Mouse (Mus musculus) layer of hippocampus, adult 9-11 months (tissue): ENCODE data around the gene Zc3h7b.
"Not testable (repeated sequence)": the region's sequence is repeated elsewhere in the genome, so short reads cannot be mapped to it uniquely, and the experiment has no call there.

ENCODE experiments used
- DNase-seq: peaks from one replicate; pipeline ENCODE4 v3.0.0; 2022

Zc3h7b gene

DNA sequence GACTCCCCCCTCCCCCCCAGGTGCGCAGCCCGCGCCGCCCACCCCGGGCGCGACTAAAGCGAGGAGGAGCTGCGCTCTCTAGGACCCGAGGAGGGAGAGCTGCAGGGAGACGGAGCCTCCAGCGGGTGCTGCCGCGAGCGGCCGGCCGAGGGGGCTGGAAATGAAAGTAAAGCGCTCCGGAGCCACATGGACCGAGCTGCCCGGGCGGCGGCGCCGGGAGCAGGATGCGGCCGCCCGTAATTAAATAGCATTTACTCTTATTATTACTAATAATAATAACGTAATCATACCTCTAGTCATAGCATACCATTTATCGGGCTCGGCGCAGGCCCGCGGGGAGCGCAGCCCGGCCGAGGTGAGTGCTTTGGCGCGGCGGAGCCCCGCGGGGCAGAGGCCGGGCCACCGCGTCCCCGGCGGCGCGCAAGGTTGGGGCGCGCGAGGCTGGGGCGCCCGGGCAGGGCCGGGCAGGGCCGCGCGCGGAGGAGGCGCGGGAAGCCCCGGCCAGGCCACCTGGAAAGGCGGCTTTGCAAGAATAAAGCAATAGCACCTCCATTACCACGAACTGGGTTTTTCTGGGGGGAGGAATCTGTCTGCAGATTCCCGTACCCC is at the start of gene Zc3h7b, which contains the start of gene Rangap1:
Gene Zc3h7b, plus strand, starts transcription at position 66 of the 609 bp plus-strand sequence.
Gene Rangap1, minus strand, starts transcription at position 539 of the 609 bp plus-strand sequence.
- peak; percentile 60 for DNase-seq

DNA sequence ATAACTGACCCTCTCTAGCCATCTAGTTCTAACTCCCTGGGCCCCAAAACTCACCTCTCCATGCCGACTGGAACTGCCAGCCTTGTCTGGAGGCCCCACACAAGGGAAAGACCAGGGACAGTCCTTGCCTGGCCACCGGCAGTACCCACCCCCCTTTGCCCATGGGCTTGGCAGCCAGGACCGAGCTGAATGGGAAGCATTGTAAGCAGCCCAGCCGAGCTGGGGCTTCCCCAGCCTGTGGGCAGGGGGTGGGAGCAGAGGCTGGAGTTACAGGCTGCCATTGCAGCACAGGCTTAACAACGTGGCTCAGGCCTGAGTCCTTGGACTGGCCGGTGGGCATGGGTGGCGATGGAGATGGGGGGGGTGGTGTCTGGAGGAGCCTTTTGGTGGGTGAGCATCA is 47.7 kb upstream of the Zc3h7b start, which contains the start of gene Chadl:
Gene Chadl, minus strand, starts transcription at position 113 of the 400 bp plus-strand sequence.
- peak; percentile 68 for DNase-seq

DNA sequence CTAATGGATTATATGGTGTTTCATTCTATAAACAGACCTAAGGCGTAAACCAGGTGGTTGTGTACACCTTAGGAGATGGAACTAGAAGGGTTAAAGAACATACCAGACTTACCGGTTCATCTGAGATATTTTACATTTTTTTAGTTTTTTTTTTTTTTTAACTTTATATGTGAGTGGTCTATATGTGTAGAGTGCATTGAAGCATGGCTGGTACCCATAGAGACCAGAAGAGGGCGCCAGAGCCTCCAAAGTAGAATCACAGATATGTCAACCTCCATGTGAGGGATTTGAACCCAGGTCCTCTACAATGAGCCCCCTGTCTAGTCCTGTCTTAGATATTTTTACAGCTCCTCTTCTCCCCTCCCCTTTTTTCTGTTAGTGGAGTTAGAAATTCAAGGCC is 47.0 kb upstream of the Zc3h7b start:
- DNase-seq, result no peak

DNA sequence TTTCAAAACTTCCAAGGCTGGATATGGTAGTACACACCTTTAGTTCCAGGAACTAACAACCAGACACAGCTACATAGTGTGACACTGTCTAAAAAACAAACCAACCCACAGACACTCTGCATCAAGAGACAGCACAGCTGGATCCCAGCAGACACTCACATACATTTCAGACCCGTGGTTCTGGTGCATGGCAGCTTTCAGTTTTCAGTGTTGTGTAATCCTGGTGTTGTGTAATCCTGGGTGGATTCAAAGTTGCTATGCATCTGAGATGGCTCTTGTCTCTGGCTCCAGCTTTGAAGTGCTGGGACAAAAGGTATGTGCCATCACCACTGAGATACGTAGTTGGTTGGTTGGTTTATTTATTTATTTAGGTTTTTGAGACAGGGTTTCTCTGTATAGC is 46.3 kb upstream of the Zc3h7b start:
- no peak for DNase-seq

DNA sequence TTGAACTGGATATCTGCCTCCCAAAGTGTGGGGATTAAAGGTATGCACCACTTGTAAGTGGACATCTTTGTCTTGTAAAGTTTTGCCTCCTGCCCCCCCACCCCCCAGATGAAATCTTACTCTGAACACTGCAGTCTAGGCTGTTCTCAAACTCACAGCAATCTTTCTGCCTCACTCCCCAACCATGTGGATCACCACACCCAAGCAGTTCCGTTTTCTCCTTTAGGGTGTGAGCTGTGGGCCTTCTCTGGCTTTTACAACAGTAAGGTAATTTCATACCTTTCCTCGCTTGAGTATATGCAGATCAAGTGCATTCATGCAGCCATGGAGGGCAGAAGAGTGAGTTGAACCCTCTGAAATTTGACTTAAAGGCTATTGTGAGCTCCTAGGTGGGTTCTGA is 44.7 kb upstream of the Zc3h7b start:
- no peak for DNase-seq

DNA sequence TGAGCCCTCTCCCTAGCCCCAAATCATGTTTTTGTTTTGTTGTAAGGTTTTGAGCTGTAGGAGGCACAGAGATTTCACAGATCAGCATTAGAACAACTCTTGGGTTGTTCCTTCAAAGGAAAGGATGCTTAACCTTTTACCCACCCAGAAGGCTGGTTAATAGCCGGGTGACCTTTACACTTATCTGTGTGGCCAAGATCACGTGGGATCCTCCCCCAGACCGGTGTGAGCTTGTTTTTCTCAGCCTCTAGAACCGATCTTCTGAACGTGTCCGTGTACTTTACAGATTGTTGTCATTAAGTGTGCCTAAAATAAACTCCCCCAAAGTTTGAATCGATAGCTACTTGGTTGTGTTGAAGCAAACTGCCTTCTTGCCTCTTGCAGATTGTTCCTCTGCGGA is 44.3 kb upstream of the Zc3h7b start:
- no peak for DNase-seq

DNA sequence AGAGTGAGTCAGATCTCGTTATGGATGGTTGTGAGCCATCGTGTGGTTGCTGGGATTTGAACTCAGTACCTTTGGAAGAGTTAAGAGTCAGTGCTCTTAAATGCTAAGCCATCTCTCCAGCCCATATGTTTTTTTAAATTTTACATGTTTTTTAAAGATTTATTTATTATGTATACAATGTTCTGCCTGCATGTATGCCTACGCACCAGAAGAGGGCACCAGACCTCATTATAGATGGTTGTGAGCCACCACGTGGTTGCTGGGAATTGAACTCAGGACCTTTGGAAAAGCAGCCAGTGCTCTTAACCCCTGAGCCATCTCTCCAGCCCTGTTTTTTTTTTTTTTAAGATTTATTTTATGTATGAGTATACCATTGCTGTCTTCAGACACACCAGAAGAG is 43.5 kb upstream of the Zc3h7b start:
- DNase-seq, result not testable (repeated sequence)

DNA sequence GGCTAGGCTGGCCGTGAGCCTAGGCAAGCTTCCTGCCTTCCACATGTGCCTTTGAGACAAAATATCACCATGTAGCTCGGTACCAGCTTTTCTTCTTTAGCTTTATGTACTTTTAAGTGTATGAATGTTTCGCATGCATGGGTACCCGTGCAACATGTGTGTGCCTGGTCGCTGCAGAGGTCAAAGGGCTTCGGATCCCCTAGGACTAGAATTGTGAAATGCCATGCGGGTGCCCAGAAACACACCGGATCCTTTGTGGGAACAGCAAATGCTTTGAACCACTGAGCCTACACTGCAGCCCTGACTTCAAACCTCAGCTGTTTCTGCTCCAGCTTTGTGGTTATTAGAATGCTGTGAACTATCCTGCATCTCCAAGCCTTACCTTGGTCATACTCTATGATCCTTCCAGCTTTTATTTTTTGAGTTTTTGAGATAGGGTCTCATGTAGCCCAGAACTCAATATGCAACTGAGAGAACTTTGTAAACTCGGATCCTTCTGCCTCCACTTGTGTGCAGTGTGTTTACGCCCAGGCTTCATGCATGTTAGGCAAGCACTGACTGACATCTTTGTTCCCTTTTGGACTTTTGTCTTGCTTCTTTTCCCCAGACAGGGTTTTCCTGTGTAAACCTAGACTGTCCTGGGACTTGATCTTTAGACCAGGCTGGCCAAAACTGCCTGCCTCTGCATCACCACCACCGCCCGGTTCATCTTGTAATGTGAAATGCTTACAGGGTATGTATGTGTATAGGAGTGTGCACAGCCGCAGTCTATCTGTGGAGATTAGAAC is 42.4 kb upstream of the Zc3h7b start:
- DNase-seq, result no peak

DNA sequence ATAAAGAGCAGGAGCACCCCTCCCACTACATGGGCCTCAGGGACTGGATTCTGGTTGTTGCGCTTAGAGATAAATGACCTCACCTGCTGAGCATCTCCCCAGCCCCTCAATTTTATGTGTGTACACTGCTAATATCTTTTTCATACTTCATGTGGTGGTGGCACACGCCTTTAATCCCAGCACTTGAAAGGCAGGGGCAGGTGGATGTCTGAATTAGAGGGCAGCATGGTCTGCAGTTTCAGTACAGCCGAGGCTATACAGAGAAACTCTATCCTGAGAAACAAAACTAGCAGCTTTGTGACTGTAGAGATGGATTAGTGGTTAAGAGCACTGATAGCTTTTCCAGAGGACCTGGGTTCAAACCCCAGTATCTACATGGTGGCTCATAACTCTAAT is 41.8 kb upstream of the Zc3h7b start:
- no peak for DNase-seq

DNA sequence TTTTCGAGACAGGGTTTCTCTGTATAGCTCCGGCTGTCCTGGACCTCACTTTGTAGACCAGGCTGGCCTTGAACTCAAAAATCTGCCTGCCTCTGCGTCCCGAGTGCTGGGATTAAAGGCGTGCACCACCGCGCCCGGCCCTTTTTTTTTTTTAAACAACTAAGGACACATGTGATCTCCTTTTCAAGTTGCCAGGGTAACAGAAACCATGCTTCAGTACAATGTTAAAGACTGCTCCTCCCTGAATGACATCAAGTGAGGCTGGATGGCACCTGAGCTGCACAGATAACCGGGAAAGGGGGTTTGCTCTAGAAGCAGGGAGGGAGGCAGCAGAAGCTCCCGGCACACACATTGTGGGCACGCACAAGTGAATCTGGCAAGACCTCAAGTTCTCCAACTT is 35.9 kb upstream of the Zc3h7b start:
- DNase-seq, result no peak

DNA sequence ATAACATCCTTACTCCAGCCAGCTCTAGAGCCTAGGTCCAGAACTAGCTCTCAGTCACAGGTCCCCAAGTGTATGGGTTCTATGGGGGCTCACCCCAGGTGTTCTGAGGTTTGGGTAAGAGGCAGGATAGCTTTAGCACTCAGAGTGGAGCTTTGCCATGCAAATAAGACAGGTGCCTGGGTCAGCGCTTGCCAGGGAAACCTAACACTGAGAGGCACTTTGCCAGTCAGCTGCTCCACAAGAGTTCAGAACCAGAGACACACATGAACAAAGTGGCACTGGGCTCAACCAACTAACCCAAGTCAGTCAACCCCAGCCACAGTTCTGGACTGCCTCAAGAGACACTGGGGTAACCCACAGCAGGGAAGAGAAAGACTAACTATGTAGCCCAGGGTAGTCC is 35.2 kb upstream of the Zc3h7b start:
- no peak for DNase-seq

DNA sequence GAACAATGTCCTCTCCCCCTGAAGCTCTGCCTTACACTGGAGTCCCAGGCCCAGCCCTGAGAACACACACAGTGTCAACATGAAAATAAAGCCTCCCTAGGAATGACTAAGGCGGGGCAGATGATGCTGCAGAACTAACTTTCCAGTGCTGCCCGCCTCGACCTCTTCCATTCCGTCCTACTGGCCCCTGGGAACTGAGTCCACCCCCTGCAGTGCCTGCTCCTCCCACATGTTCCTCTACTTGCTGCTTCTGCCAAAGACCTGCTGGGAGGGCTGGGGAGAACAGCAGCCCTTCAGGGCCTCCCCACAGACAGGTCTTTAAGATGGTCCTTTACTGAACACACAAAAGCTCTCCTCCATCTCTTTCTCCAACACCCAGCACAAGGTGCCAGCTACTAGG is 34.1 kb upstream of the Zc3h7b start:
- DNase-seq, result no peak

DNA sequence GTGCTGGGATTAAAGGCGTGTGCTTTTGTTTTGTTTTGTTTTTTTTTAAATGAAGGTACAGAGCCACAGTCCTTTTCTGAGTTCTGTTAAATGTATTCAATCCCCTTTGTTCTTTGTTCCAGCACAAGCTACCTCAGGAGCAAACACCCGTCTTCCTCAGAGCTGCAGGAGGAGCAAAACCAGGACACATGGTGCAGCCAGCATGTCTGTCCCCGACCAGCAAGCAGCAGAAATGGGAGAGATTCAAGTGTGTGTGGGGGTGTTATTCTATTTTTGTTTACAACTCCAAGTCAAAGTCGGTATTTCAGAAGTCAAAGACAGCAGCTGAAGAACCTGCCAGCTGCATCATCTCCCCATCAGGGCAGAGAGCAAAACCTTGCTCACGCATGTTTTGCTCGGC is 31.1 kb upstream of the Zc3h7b start:
- no peak for DNase-seq

DNA sequence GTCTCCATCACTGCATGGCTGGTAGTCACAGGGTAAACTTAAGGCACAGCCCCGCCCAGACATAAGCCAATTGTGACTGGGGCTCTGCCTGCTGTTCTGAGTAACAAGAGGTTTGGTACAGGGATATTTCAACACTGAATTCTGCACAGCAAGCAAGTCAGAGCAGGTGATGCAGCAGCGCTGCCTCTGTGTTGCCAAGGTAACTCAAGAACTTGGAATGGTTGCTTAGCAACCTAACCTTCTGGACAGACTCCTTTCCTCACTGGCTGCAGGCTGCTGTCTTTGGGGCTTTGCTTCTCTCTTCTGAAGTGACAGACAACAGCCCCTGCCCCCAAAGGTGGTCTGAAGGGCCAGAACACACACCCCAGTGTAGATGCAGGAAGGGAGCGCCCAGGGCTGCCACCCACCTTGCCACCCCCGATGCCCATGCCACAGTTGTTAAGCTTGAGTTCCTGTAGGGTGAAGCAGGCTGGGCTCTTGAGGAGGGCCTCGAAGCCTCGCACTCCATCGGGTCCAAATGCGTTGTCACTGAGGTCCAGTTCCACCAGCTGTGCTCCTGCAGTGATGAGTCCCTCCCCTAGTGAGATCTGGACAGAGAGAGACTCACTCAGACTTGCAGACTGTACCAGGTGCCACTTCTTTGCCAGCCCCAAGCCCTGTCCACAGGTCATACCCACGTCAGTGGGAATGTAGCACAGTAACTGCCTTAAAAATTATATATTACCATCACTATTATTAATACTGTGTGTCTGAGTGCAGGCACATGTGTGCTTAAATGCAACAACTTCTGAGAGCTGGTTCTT is 26.3 kb upstream of the Zc3h7b start:
- DNase-seq, result peak; percentile 61

DNA sequence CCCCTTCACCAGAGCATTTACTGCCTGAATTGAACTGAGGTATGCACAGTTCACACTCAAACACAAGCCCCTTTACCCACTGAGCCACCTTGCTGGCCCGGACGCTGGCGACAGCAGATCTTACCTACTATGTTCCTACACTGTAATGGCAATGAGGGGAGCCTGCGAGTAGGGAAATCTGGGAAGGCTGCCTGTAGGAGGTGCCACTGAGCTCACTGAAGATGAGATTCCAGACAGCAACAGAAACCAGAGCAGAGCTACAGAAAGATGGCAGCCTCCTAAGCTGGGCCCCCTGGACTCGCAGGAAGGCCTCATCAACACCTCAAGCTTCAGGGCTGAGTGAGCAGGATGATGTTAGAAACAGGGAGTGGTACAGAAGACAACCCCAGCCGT is 25.7 kb upstream of the Zc3h7b start:
- DNase-seq, result no peak

DNA sequence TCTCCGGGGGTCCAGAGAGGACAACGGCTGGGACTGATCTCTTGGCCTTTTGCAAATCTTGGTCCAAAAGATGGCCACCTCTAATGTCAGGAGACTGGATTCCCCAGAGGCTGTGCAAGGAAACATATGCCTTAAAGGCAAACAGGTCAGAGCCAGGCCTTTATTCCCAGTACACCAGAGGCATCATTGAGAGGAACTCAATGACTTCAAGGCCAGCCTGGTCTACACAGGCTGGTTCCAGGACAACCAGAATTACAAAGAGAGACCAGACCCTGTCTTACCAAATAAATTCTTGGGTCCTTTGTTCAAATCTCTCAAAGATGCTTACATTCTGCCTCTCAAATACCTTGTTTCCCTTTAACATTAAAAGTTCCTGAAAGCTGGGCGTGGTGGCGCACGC is 22.5 kb upstream of the Zc3h7b start:
- DNase-seq, result no peak

DNA sequence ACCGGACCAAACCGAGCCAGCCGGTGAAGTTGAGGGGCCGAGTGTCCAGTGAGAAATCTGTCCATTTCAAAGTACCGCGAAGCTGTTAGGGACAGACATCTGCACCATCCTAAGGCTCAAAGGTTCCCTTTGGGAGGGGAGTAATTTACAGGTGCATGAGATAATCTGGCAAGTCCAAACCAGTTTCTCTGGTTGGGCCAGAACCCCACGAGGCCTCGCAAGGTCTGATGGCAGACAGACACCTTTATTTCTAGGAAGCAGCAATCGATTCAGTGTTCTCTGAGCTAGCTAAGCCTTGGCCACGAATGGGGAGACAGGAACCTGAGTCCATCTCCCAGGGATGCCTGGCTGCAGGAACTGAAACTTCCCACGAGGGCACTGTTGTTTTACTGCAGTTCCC is 21.2 kb upstream of the Zc3h7b start:
- DNase-seq, result no peak

DNA sequence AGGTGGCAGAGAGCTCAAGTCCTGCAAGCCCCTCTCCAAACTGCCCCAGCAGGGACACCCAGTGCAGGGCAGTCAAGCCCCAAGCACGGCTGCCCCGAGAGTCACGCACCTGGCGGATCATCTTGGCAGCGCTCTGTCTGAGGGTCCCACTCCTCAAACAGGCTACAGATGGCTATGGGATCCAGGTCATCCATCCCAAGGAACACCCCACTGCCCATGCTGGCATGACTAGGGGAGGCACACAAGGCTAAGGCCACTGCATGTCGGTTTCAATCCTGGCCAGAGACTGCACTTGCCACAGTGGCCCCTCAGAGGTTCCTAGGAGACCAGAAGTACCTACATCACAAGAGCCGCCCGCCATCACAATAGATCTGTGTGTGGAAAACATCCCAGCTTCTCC is 18.9 kb upstream of the Zc3h7b start:
- no peak for DNase-seq

DNA sequence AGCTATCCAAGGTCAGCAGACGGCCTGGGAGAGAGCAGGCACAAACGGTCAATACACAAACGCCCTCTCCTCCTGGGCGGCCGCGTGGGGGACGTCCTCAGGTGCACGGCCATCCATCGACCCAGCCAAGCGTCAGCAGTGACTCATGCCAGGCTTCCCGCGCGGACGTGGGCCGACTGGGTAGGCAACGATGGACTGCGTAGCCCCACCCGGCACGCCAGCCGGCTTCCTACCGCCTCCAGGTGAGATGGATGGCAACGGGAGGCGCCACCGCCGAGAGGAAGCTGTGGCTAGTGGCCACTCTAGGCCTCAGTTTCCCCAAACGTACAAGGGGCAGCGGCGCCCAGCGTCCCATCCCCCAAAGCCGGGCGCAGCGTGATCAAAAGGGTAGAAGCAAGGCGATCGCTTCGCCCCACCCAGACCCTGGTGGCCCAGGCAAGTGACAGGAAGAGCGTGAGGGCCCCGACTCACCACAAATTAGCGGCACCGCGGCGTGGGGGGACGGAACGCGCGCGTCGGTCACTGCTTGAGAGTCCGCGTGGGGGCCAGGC is 15.5 kb upstream of the Zc3h7b start:
- peak; percentile 48 for DNase-seq

DNA sequence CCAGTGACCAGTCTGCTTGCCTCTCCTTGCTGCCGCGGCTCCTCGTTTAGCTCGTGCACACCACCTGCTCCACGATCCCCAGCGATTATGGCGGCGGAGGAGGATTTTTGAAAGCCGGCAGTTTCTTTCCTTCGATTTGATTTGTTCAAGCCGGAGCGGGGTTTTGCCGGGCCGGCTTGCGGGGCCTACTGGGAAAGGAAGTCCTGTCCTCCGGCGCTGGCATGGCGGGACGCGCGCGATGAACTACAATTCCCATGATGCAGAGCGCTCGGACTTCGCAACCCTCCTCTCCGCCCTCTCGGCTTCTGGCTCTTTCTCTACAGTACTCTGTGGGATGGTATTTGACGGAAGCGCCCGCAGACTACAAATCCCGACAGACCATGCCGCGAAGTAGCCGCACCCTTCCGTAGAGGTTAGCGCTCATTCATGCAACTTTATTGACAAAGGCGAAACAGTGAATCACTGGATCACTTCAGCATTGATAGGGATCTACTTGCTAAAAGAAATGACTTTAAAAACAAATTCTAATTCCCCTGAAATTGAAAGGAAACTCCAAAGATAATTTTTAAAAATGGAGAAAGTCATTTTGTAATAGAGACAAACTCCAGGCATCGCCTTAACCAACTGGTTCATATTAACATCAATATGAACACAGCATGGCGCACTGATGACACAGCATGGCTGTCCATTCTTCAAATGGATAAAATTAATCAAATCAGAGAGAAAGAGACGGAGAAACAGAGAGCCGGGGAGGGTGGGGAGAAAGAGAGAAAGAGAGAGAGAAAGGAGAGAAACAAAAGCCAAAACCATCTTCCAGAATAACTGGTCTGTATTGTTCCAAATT is 14.8 kb upstream of the Zc3h7b start:
- DNase-seq, result peak; percentile 99

DNA sequence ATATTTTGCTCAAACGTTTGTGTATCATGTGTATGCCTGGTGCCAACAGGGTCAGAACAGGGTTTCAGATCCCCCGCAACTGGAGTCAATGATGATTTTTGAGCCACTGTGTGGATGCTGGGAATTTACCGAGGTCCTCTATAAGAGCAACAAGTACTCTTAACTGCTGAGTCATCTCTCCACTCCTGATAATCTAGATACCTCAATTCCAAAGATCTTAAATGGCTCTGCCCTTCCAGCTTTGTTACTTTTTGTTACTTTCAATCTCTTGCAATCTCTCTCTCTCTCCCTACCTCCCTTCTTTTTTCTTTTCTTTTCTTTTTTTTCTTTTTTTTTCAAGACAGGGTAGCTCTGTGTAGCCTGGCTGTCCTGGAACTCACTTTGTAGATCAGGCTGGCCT is 9.8 kb upstream of the Zc3h7b start:
- no peak for DNase-seq

DNA sequence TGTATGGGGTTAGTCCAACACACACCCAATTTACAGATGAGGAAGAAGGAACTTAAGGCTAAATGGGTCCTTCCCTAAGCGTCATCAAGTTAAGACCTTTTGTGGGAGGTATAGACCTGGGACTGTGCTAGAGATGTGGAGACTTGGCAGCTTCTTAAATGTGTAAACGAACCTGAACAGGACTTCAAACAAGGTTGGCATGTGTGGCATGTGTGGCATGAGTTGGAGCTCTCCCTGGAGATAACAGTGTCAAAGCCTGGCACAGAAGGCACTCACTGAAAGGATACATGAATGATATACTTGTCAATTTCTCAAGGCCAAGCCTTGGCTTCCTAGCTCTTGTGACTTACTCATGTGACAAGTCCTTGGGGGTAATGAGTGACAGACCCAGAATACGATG is 5.6 kb upstream of the Zc3h7b start:
- no peak for DNase-seq

DNA sequence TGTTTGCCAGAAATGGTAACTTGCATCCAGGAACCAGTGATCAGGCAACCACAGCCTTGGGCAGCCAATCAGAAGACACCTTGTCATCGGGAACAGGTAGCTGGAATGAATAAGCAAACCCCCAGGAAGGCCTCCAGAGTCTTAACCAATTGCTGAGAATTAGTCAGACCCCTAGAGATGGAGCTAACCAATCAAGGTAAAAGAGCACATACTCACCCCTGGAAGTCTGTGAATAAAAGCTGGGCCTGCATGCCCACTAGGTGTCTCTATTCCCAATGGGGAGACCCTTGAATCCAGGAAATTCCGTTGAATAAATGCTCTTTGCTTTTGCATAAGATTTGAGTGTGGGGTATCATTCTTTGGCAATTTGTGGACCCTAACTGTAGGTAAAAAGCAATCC is 4.9 kb upstream of the Zc3h7b start:
- DNase-seq, result no peak
